Mouse (Mus musculus) lung, adult 18-20 months (tissue): ENCODE results near the gene Smtnl1.
"Not testable (repeated sequence)": the region's sequence is repeated elsewhere in the genome, so short reads cannot be mapped to it uniquely, and the experiment has no call there.

Source experiments
- DNase-seq, 2 experiments: peaks; one replicate each; pipeline ENCODE4 v3.0.0; 2022; ENCODE audit warnings: mixed read lengths in 2 of 2

Gene Smtnl1

DNA sequence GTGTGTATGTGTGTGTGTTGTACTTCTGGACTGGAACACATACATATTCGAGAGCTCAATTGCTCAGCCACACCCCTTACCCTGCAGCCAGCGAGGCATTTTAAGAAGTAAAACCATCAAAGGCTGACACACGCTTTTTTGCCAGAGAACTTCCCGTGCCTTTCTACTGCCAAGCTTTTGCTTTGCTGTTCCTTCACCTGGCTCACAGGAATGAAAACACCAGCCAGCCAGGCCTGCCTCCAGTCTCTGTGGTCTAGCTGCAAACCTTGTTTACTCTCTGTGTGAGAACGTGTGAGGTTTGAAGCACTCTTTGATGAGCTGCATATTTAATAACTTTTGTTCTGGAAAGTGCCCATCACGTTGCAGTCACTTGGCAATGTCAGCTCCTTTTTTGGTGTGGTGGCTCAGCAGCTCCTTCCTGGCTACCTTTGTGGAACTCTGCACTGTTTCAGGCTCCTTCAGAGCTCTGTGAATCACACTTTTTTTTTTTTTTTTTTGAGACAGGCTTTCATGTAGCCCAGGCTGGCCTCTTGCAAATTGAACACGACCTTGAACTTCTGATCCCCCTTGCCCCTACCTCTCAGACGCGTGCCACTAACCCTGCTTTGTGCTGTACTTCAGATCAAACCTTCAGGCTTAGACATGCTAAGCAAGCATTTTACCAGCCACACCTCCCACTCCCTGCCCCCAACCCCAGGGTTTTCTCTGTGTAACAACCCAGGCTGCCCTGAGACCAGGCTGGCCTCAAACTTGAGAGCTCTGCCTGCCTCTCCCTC is 15.6 kb upstream of the Smtnl1 start:
- DNase-seq, result no peak

DNA sequence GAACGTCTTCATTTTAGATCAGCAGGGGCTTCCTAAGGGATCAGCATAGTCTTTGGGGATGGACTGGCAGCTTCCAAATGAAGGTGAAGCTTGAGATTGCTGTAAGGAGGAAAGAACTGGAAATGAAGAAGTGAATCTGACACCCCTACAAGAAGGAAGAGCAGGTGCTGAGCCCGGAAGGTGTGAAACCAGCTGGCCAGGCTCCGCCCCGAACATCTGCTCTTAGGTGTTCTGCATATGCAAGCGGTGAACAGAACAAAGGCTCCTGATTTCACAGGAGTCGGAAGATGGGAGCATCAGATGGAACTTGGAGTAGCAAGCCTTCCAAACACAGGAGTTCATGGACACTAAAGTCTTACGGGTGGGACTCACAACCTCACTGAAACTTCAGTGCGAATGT is 14.7 kb upstream of the Smtnl1 start:
- no peak for DNase-seq

DNA sequence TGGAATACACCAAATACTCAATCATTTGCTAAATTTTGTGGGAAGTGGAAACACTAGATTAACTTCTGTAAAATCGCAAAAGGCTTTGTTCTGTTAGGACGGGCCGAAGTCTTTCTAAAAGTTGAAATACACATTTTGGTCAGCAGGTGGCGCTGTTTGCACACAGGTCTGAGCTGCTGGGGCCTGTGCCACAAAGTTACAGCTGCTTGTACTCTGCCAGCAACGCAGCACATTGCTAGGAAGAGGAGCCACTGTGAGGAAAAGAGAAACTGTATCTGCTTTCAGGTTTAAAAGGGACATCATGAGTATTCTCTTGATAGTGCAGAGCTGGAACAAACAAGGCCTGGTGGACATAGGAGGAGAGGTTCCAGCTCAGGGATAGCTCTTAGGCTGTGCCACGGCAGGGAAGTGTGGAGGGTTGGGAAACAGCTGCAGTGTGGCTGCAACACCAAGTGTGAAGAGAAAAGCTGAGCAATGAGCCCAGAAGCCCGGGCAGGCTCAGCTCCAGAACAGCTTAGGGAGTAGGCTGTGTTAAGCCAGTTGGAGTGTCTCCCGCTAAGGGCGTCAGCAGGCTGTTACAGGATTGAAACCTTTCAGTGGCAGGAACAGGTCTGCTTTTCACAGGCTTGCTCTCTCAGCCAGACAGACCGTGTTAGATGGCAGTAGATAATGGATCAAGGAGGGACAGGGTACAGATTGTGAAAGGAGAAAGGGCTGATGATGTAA is 9.4 kb upstream of the Smtnl1 start:
- peak; percentile 76 to 78 for DNase-seq

DNA sequence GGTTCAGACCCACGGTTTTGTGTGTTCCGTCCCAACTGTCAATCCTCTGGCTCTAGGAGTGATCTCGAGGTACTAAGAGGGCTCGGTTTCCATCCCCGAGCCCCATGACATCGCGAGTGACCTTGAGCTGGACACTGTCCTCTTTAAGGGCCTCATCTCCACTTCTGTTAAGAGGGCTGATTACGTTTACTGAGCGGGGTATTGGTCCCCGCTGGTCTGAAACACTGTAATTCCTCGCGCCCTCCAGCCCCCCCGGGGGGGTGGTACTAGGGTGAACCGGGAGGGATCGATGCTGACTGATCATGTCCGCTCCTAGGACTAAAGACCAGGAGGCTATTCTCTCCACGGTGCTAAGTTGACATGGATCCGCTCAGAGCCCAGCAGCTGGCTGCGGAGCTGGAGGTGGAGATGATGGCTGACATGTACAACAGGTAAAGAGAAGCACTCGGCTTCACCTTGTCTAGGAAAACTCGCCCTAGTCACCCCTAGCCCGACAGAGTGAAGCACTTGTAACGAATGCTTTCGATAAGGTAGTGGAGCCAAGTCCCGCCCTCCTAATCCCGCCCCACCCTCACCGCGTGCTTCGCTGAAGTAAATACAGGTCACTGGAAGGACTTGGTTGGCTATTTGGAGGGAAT is 5.0 kb upstream of the Smtnl1 start:
- DNase-seq, result no peak

DNA sequence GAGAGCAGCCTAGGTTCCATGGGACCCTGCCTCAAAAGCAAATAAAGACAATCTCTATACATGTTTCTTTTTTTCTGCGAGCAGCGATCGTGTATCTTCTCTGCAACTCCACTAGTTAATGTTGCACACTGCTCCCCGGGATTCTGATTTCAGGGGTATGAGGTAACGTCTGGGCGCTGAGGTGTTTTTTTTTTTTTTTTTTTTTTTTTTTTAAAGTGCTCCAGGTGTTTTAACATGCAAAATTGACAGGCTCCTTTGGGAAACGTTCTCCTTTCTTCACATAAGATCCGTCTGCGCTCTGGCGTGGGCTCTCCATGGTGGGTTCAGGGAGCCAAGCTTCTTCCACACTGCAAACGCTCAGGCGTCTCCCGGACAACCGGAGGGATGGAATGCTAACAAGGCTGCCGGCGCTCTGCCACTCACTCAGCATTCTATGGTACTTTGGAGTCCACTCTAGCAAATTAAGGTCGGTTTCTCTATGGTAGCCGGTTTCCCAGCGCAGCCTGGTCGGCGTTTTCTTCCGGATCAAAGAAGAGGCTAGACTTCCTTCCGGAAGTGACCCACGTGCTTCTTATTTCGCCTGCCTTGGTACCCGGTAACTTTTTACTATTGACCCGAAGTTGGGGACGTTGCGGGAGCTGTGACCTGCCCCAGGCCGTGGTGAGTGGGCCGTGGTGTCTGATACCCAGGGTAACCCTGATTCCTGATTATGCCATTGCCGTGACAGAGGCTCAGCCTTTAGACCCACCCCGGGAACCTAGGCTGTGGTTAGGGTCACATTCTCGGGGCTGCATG is 4.2 kb upstream of the Smtnl1 start, which contains the start of gene Timm10:
Timm10 (plus strand) TSS at position 510 of the 795 bp plus-strand sequence.
- peak; percentile 89 to 91 for DNase-seq

DNA sequence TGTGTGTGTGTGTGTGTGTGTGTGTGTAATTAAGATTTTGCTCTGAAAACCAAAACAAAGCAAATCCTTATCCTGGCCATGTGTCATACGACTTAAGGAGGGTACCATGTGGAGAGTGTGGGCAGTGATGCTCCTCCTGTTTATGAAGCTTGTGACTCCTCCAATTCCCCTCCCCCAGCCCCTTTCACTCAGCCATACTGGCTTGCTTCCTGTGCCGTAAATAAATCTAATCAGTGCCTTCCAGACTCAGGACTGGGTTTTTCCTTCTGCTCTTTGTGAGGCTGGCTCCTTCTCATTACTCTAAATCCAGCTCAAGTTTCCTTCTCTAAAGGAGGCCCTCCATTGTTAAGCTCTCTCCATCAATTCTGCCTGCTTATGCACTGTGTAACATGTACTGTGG is 785 bp upstream of the Smtnl1 start:
- DNase-seq, result no peak

DNA sequence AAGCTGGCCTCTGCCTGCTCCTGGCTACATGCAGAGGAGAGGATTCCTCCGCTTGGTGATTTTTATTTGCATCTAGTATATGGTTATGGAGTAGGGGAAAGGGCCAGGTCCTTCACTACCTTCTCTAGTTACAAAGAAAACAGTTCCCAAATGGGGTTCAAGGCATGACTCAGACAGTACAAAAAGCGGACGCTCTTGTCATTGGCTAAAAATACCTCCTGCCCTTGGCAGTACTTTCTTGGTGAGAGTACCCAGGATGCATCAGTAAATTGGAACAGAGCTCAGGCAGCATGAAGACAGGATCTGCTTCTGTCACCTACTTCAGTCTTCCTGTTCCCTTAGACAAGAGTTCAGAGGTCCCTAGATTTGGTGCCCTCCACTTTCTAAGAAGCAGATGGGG is 2.6 kb downstream of the Smtnl1 start:
- DNase-seq, result no peak

DNA sequence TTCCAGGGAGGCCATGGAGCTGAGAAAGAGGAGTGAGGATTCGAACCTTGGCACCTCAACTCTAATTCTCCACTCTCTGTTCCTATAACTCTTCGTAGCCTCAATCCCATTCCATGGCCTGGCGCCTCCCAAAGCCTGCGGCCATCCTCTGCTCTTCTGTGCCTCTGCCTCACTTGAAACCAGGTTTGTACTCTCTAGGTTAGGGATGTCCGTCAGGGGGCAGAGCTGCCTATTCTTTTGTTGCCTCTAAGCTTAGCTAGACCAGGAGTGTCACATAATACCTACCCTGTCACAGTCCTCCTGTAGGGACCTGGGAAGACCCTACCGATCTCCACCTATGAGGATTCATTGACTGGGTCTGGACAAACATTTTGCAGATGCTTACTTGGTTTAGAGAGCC is 9.8 kb downstream of the Smtnl1 start:
- no peak for DNase-seq

DNA sequence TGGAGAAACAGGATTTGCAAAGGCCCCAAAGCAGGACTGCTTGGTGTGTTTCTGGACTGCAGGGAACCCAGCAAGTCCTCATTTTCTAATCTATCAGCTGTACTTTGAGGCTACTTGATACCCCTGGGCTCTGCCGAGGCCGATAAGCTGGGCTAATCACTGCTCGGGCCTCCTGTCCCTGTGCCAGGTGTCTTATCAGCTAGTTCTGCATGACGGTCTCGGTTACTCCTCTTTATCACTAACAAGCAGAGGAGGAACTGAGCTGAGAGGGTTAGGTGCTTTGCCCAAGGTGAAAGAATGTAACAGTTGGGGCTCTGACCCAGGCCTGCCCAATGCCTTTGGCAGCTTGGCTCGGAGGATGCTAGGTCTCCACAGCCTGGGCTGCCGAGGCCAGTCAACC is 10.6 kb downstream of the Smtnl1 start:
- DNase-seq, result no peak

DNA sequence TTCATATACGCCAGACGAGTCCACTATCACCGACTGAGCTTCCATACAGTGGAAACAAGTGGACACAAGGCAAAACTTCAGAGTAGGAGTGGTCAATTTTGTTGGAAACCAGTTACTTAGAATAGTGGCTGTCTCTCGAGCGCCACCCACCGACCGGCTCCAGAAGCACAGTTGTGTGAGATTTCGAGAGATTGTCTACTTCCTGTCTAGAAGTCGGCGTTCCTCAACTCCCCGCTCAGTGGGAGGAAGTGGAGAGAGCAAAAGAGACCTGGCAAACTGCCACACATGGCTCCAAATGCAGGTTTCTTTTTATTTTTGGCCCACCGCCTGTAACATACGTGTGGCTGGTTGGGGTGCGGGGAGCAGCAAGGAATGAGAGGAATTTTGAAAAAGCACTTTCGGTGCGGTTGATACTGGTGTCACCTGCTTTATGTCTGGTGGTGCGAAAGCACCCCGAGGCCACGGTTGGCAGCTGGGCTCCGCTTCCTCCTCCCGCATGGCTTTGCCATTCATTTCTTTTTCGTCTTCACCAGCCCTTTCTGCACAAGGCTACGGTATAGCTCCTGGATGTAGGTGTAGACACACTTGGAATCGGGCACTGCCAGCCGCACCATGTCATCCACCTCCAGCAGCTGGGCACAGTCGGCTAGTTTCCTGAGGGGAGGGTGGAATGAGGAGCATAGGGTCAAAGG is 11.4 kb downstream of the Smtnl1 start:
- DNase-seq, result peak; percentile 88 to 92

DNA sequence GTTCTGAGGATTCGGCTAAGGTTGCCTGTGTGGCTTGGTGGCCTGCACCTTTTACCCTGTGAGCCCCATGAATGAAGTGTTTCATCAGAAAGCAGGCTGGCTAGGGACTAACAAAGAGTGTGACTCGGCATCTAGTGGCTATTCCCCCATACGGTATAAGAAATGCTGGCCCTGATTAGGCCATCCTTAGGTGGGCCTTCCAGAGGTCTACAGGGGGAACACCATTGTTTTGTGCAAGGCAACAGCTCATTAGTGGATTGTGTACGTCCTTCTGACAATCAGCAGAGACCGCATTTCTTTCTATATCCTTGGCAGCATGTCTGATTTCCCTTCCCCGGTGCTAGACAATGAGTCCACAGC is 11.9 kb downstream of the Smtnl1 start:
- DNase-seq, result no peak

DNA sequence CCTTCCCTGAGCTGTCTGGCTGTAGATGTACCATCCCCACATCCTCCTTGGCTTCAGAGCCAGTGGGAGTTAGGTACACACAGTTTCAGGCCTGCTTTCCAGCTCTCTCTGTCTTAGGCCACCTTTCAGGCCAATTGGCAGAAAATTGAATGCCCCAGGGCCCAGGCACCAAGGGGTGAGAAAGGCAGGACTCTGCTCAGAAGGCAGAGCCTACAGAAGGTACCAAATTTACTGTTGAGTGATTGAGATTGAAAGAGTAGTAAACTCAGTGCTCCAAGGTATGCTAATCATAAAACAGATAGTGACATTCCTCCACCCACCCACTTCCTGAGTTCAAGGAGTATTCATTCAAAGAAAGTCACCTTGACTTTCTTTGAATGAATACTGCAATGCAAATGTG is 13.1 kb downstream of the Smtnl1 start:
- DNase-seq, result no peak

DNA sequence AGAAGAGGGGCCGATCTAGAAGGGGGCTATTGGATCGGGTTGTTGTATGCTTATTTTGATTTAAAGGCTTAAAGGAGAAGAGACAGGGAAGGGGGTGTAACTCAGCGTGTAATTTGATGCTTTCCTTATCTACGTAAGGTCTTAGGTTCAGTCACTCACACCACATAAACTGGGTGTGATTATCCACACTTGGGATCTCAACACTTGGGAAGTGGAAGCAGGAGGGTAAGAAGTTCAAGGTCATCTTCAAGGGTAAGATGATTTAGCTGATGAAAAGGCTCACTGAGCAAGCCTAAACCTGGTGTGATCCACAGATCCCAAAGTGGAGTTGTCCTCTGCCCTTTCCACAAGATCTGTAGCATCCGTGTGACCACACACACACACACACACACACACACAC is 15.9 kb downstream of the Smtnl1 start:
- no peak for DNase-seq

DNA sequence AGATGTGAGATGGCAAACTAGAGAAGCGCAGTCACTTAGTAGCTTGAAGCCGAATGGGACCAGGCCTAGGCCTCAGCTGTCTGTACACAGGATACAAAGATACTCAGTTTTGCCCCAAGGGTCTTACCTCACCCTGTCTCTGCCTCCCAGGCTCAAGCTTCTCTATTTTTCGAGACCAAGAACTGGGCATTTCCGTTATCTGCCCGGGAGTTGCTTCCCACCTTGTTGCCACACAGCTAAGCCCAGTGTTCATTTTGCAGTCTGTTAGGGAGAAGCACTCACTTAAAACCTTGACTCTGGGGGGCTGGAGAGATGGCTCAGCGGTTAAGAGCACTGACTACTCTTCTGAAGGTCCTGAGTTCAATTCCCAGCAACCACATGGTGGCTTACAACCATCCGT is 18.5 kb downstream of the Smtnl1 start:
- DNase-seq, result no peak

DNA sequence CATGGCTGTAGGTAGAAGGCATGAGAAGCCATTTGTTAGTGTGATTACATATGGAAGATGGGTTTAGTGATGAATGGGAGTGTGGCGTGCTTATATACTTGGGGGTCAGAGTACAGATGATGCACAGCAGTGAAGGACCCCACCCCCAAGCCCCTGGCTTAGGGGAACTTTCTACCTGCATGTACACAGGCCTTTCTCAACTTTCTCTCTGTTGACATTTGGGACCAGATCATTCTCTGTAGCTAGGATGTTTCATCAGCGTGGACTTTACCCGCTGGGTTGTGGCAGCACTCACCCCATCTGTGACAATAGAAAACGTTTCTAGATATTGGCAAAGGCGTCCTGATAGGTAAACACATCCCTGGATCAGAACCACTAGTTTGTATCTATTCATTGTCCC is 21.2 kb downstream of the Smtnl1 start:
- not testable (repeated sequence) for DNase-seq

DNA sequence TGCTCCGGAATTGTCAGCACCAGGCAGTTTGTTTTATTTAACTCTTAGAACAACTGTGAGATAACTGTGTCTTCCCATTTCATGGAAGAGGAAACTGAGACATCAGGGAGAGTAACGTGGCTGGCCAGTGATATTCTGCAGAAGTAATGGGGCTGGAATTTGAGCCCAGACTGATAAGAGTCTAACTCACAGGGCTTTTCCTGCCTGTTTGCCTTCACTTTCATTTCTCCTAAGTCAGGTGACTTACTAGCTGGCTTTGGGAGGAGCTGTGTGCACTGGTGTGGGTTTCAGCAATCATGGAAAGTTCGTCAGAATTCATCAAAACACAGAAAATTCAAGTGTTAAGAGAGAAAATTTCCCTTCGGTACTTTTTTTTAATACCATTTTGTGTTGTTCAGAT is 22.1 kb downstream of the Smtnl1 start:
- no peak for DNase-seq

DNA sequence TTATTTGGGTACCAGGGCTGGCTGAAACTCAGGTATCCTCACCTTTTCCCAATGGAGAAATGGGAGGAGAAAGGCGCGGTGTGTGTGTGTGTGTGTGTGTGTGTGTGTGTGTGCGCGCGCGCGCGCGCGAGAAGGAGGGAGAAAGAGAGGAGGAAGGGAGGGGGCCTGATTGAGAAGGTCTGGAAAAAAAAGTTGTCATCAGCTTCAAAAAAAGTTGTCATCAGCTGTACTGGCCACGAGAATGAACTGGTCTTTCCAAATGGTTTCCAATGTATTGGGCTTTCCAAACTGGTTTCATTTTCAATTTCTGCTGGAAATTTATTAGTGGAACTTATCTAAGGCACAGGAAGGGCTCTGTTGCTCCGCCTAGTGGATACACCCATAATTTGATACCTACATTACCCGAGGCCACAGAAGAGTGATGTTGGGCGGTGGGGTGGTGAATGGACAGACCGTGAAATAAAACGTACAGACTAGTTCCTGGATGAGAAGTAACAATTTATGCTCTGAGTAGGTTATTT is 23.4 kb downstream of the Smtnl1 start:
- peak; percentile 68 to 84 for DNase-seq

DNA sequence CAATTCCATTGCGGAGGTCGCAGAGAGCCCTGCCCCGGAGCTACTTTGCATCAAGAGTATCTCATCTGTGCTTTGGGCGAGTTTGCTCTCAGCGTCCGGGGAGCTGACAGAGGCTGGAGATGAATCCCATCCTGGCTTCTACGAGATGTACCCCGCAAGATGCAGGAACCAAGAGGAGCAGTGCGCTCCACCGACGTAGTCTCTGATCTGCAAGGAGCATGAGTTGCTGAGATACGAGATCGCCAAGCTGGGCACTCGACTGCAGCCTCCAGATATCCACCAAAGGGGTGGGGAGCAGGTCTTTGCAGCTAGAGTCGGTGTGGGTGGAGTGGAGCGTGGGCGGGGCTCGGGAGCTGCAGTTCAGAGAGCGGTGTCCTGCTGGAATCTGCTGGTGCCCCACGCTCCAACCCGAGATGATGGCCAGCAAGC is 23.9 kb downstream of the Smtnl1 start, which contains the start of gene Ube2l6:
Ube2l6 (plus strand) TSS at position 336 of the 429 bp plus-strand sequence.
- DNase-seq, result peak; percentile 79 to 80

DNA sequence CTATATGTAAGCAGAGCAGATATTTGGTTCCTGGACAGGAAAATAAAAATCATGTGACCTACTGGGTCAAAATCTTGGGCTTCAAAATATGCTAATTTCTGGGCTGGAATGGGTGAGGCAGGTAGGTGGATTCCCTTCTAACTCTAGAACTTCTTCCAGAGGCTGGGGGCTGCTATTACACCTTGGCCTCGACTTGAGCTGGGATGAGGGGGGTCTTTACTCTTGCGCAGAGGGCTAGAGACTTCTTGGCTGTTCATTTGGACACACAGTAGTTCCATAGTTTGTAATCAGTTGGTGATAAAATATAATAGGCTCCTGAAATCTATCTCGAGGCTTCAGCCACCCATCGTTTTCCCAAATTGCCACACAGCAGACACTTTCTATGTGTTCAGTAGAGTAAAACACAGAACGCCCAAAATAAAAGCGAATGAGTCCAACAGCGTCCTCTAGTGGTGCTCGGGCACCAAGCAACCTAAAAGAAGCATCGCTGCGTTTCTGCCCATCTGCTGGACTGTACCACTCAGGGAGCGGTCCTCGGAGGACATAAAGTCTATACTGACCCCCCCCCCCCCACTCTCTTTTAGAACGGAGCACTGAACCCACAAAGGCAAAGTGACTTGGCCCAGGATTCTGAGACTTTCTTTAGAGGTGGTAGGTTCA is 24.5 kb downstream of the Smtnl1 start:
- DNase-seq, result peak; percentile 76 to 80

DNA sequence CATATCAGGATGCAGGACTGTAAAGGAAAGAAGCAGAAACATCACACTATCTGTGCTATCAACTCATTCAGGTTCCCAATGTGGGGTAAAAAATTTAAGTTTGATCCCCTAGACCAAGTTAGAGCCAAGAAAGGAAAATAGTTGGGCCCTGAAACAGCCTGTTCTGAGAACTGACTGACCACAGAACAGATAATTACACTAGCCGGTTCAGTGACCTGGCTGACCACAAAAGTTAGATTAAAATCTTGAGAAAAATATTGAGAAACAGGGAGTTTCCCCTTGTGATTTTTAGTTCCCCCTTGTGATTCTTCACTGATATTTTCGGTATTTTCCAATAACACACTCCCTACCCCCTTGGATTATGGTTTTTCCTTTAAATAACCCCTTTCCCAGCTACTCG is 28.6 kb downstream of the Smtnl1 start:
- no peak for DNase-seq

DNA sequence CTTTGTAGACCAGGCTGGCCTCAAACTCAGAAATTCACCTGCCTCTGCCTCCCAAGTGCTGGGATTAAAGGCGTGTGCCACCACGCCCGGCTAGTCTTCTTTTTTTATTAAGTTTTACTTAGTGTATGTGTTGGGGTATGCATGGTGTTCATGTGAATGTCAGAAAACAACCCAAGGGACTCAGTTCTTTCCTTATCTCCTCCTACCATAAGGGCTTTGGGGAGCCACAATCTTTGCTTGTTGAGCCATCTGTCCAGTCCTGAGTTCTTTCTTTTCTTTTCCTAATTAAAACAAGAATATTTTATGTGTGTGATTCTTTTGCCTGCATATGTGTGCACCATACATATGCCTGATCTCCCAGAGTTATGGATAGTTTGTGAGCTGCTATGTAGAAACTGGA is 29.3 kb downstream of the Smtnl1 start:
- no peak for DNase-seq

DNA sequence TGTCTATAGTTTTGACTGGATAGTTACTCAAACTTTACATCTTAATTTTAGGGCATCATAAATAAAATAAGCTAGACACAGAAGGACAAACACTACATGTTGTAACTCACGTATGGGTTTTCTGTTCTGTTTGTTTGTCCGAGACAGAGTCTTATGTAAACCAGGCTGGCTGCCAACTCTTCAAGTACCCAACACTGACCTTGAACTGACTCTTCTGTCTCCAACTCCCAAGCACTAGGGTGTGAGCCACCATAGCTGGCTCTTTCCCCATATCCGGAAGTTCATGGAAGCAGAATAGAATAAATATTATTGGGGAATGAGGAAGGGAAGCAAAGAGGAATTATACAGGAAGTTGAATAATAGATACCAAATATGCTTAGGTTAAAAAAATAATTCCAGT is 29.9 kb downstream of the Smtnl1 start:
- DNase-seq, result peak; percentile 52 to 60
